Mouse (Mus musculus): ENCODE data around the gene Olfm1.

GRCm38 (mm10) chr2:28201441-28201841 is 8.6 kb downstream of the Olfm1 start:
- TF ChIP-seq CTCF (IDR thresholded peaks at IDR 0.05; ENCODE audit: borderline replicate concordance, control insufficient read depth, extremely low read depth, insufficient read depth, low read length, poor library complexity) (no peak), POLR2A (IDR thresholded peaks at IDR 0.05; ENCODE audit: control insufficient read depth, extremely low read depth, insufficient read depth, low read length, poor library complexity) (no peak)

Data from thymus, adult 2 months (tissue).